Mouse (Mus musculus) embryo, embryonic 11 days (tissue): ENCODE measurements at regions not wholly inside any gene's neighbourhood (a gene's known extent, or its start where the extent isn't known, plus 50 kb on each side); places are given as distances from the start of the nearest gene placed in this dataset.

Experiments
- DNase-seq: peaks from one replicate; pipeline ENCODE4 v3.0.0-alpha.2; 2015

GRCm38 (mm10) chr7:60622271-60623249 is 482.5 kb upstream of the Snrpn start:
- DNase-seq = peak; percentile 81

DNA sequence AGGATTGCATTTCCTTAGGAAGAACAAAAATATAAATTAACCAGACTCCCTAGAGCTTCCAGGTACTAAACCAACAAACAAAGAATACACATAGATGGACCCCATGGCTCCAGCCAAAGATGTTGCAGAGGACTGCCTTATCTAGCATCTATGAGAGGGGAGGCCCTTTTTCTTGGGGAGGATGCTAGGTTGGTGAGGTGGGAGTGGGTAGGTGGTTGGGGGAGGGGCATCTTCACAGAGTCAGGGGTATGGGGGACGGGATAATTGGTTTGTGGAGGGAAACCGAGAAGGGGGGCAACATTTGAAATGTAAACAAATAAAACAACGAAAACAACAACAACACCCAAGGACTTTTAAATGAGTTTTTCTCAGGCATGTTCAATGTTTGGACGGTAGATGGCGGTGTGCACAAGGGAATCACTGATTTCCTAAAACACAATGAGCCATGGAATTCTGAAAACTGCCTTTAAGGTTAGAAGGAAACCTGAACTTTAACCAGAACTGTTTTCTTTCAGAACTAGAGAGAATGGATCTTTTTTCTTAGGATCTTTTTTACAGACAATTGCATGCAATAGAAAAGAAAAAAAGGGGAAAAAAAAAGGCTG is 477.2 kb upstream of the Snrpn start:
- peak; percentile 45 for DNase-seq
